Mouse (Mus musculus) megakaryocyte-erythroid progenitor cell, adult 5-6 weeks (primary cell): ENCODE data around the gene Rassf8. TPM values are rescaled to one million over a fixed set of nuclear protein-coding genes. Genes with fewer than 3 reads are reported as not detected.

Source experiments
- ATAC-seq: replicated peaks from 2 replicates; pipeline ENCODE4 v1.8.0; 2016; ENCODE audit warnings: mild to moderate bottlenecking, inconsistent platforms; ENCODE audit not compliant: severe bottlenecking, poor library complexity, low FRiP score, low TSS enrichment
- total RNA-seq, 2 experiments: library from RNA; stranded (forward) in 1 of 2; stranded (reverse) in 1 of 2; fragments of 200-1000, 215-1000 nt in 1 of 2; fragments of >200 nt in 1 of 2; fragmentation: Nextera tagmentation in 1 of 2; gene quantifications; 2 replicates each; pipeline ENCODE4 v1.2.3; 2014 to 2017

Gene Rassf8
- total RNA-seq, 2 experiments from 2014 or later: 1.0 to 2.8 TPM

DNA sequence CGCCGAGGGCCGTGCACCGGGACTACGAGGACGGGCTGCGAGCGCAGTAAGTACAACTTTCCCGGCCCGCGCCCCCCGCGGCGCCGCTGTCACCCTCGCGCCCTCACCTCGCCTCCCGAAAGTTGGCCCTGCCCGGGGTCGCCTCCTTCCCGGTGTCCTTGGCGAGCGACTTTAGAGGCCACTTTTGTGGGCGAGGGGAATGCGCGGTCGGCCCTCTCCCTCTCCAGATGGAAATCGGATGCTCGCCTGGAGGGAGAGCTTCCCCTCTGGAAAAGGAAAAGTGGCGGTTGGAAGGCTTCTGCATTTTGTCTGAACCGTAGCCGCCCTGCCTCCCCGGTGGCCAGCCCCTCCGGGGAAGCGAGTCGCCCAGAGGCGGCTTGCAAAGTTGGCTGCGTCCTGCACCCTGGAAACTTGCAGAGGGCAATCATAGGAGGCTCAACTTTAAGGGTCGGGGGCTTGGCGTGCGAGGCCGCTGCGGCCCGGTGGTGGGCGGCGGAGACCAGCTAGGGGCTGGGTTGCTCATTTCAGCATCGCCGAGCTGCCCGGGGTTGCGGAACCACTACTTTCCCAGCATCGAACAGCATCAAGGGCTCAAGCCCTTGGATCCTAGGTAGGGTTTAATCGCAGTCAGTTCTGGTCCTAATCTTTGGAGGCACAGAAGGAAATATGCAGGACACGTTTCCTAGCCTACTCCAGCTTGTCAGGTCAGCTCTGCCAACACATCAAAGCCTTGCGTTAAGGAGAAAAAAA, 548 bp downstream of the Rassf8 start:
- ATAC-seq: peak; percentile 22; the same call in 1 of the 2 replicates

DNA sequence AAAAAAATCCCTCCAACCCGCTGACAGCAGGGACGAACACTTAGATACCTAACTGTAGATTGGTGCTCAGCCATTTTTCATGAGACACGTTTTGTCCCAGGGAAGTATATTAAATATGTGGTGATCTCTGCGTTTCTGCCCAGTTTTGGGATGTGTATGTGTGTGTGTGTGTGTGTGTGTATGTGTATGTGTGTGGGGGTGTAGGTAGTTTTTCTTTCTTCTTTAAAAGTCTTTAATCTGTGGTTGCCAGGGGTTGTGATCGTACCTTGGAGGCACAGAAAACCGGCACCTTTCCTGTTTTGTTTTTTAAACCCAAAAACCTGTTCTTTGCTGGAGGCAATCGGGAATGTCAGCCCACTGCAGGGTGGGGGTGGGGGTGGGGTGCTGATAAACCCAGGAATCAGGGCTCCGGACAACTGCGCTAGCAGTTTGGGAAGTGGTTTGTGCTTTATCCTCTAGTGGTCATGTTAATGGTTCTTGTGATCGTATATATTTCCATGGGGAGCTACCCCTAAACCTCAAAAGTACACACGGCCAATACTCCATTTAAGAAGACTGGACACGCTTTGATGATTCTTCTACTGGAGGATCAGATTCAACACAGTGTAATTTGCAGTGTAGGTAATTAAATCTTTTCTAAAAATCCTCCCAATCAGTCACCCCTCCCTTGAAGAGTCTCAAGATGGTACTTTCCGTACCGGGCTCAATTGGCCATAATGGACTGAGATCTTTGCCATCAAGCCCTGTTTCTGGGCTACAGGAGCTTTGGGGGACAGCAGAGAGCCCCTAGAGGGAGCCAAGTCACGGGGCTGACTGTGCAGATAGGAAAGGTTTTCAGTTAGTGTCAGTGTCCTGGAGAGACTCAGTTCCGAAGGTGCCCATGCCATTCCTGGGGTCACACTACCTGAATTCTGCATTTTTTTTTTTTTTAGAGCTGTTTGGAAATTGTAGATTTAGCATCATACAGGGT, 1.4 kb downstream of the Rassf8 start:
- ATAC-seq: no peak

DNA sequence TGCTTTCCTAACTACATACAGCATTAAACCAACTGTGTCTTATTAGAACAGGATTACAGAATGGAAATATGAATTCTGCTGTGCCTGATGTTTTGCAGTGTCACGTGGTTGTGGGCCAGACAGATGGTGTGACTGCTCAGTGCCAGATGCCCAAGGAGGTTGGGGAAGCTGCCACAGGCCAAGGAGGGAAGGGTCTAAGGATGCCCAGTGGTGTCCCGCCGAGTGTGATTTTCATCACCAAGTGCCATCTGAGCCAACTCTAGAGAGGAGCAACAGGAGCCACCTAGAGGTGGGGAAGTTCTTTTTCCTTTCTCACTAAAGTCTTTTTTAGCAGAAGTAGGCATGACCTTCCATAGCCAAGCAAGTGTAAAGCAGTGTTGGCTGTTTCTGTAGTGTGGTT, 3.8 kb downstream of the Rassf8 start:
- no peak for ATAC-seq

DNA sequence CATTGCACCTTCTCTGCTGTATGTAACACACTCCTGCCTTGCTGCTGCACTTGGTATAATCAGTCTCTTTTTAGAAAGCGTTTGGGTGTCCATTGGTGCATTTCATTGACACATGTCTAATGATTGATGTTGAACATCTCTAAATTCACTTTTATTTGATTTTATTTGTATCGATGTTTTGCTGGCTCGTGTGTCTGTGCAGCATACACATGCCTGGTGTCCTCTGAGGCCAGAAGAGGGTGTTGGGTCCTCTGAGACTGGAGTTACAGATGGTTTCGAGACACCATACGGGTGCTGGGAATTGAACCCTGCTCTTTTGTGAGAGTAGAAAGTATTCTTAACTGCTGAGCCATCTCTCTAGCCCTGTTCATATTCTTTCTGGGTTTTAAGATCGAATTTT, 6.7 kb downstream of the Rassf8 start:
- no peak for ATAC-seq

DNA sequence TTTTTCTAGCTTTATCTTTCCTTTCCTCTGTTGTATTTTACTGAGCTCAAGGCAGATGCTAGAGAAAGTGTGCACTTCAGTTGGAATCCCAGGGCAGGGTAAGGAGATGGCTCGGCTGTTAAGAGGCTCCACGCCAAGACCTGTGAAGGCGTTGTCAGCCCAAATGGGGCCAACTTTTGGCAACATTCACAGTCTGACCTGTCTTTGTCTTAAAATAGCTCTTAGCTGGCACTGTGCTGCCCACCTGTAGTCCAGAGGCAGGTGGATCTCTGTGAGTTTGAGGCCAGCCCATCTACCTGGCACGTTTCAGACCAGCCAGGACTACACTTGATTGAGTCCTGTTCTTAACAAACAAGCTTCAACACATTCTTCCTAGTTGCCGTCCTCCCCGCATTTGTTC, 7.9 kb downstream of the Rassf8 start:
- ATAC-seq: no peak

DNA sequence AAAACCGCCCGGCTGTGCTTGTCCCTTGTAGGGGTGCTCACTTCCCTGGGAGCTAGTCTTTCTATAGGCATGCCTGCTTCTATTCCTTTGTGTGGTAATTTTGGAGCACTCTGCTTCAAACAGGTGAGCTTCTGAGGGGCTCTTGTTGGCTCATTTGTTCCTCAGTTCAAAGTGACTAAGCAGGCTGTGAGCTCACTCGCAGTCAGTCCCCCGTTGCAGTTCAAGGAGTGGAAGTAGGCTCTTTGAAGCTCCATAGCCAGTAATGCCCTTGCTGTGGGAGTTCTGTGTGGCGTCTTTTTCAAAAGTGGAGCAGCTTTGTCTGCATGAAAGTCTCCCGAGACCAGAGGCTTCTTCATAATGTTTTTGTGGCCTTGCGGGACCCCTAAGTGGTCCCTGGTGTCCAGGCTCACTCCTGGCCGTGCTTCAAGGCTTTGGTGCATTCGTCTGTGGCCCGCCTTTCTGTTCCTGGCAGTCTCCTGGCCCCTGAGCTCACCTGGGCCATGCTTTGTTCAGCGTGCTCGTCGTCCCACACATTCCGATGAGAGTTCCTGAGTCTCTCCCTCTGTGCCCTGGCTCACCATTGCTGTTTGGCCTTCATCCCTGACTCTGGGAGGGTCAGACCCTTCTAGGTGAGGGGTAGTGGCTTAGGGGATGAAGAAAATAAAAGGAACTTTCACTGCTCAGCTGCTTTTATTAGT, 9.5 kb downstream of the Rassf8 start:
- no peak for ATAC-seq

DNA sequence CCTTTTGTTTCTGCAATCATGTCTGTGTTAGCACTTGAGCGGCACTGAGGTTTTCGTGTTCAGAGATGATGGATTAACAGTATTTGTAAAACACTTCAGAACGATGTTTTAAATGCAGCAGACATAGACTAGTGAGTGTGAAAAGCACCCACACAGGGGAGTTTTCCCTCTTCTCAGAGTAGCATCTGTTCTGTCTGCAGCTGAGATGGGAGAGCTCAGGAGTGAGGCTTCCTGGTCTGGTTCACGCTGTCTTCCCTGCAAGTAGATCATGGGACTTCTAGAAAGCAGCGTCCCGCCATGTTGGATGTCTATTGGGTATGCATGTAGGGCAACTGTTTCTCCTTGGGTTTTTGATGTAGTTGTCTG, 10.1 kb downstream of the Rassf8 start:
- no peak for ATAC-seq

DNA sequence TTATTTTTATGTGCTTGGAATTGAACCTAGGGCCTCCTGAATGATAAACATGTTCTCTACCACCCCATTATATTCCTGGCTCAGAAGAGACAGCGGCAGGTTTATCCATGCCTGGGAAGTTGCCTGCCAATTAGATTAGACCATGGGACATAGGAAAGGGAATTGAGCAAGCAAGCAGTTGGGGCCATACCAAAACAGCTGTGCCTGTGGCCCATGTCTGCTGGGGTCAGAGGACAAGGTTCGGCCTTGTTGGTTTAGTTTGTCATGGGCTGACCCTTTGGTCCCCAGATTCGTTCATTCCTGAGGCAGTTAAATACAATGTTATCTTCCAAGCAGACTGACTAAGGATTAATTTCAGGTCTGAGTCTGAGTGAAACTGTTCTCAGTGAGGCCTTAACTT, 10.8 kb downstream of the Rassf8 start:
- no peak for ATAC-seq

DNA sequence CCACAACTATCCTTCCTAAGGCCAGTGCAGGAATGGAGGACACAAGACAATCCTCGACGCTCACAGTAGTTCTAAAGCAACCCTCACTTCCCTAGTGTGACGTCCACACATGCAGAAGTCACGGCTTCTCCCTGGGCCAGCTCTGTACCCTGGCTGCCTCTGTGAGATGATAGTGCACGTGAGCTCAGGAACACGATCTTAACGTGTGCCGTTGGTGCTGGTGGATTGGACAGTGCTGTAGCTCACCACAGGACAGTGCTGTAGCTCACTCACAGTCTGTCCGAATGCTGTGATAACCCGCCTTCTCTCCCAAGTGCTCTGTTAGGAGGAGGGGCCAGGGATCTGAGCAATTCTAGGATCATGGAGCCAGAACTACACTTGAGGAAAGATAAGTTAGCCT, 12.1 kb downstream of the Rassf8 start:
- ATAC-seq: no peak

DNA sequence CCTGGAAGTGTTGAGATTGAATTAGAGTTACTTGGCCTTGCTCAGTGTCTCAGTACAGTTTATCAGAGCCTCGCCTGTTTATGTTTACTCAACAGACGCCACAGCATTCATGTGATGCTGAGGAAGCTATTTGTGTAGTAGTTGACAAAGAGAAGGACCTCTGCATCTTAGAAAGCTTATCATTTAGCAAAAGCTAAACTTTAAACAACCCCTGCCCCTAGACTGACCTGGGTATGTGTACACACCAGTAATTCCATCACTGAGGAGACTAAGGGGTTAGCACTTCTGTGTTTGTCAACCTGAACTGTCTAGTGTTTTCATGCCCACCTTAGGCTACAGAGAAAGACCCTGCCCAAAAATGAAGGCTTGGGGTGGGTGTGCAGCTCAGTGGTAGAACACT, 12.9 kb downstream of the Rassf8 start:
- ATAC-seq: no peak

DNA sequence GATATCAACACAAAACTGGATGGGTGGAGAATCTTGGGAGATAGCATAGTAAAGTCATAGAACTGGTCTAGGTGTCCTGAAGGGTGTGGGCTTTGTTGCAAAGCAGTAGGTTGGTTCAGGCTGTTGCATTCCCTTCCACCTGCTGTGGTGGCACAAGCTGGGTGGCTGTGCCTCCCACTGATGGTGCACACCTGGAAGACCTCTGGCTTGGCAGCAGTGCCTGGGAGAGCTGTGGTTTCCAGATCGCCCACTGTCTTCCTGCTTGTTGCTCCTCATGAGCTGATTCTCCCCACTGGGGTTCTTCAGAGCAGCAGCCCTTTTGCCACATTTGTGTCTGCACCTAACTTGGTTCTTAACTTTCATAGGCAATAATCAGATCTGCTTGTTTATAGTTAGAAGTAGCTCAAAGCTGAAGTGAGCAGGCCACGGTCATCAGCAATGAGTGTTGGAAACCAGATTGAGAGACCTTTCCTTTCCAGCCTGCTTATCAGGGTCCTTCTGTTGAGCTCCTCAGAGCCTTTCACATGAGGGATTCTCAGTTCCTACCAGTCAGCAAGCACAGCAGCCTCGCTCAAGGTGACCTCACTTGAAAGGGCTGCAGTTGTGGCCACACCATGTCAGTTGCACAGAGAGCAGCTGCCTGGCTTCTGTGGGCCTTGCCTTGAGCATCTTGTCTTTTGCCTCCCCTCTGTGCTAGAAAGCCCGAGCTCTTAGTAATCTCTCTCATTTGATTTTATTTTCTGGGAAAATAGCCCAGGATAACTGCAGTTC, 13.9 kb downstream of the Rassf8 start:
- ATAC-seq: 0 out of 2 replicates have a peak, but pooled peaks have one; percentile 28

DNA sequence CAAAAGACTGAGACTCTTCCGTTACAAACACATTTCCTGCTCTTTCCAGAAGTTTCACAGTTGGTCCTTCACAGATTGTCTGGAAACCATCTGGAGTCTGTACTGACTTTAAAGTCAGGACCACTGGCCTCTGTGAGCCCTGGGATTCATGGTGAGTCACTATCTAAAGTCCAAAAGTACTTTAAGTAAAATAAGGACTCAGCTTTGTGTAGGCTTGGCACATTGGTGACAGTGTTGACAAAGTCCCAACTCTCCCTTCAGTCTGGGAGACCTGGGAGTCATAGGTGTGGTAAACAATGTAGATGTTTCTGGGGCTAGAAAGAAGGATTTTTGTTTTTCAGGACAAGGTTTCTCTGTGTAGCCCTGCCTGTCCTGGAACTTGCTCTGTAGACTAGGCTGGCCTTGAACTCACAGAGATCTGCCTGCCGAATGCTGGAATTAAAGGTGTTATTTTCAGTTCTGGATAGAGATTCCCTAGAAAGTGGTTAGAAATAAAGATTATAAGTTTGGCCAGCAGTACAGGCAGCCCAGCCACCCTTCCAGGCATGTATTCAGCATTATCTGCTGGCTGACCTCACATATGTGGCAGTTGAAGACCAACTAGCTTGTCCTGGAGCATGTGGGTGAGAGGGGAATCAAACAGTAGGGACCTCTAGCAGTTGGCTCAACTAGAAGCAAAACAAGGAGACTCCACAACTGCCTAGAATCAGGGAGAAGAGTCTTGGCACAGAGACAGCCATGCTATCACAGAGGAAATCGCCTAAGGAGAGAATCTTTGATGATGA, 14.8 kb downstream of the Rassf8 start:
- no peak for ATAC-seq

DNA sequence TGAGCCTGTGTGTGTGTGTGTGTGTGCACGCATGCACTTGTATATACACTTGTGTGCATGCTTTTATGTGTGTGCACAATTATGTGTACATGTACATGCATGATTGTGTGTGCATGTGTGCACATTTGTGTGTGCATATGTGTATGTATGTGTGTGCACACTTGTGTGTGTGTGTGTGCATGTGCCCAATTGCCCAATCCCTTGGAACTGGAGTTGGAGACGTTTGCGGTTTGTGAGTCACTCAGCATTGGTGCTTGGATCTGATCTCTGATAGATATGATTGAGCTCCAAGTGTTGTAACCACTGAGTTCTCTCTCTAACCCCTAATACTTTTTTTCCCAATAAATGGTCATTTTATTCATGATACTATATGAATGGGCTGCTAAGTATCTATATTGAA, 15.5 kb downstream of the Rassf8 start:
- no peak for ATAC-seq

DNA sequence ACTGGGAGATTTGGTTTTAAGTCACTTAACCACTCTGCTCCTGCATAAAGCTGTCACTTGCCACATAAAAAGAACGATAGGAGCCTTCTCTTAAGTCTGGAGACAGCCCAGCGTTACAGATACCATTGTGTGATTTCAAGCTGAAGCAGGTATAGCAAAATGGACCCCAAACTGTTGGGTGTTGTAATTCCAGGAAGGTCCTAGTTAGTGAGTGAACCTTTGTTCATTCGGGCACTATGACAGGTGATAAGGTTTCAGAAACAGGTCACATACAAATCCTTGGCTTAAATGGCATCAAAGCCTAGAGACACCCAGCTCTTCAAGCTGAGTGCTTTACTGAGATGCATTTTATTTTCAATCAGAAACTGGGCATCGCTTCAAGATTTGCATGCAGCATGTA, 16.5 kb downstream of the Rassf8 start:
- no peak for ATAC-seq

DNA sequence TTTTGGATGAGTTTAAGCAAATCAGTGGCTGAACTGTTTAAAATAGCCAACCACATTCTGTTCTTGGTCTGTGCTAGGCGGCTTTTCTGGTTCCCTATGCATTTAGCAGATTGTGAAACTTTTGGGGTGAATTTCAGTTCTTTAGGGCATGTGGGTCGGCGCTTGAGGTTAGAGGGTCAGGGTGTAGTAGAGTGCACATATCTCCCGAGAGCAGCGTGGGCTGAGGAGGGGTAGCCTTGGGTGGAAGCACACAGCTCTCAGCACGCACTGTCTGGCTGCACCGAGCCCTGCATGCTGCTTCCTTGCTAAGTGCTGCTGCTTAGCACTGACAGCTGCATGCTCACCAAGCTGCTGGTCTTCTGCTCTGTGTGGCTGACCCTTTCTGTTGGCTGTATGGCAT, 18.5 kb downstream of the Rassf8 start:
- ATAC-seq: no peak

DNA sequence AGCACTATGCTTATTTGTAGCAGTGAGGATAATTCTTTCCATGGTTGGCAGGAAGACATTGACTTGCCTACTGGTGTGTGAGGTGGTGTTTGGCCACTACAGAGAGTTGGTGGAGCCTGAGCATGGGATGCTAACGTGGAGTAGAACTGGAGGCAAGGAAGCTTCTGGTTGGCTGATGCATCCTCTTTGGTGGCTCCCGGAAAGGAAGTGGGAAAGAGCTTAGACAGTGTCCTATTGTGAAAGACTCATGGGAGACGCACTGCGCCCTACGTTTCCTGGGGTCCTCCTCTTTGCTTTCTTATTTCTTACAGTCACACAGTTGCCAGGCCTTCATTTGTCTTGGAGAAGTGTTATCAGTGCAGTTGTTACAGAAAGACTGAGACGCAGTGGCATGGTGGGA, 20.4 kb downstream of the Rassf8 start:
- no peak for ATAC-seq

DNA sequence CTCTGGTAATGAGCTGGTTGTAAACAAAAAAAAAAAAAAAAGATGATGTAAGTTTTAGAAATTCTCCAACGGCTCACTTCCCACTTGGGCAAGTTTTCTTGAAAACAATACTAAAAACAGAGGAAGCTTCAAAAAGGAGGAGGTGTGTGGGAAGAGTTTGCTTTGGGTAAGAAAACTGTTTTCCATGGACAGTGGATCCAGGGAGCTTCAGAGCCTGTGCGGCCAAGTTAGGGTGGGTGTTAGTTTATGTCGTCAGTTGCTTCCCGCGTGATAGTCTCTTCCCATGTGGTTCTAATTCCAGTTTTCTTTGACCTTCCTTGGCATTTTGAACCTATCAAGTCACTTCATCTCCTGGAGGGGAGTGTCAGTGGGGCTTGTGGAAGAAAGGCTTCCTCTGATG, 21.1 kb downstream of the Rassf8 start:
- ATAC-seq: no peak

DNA sequence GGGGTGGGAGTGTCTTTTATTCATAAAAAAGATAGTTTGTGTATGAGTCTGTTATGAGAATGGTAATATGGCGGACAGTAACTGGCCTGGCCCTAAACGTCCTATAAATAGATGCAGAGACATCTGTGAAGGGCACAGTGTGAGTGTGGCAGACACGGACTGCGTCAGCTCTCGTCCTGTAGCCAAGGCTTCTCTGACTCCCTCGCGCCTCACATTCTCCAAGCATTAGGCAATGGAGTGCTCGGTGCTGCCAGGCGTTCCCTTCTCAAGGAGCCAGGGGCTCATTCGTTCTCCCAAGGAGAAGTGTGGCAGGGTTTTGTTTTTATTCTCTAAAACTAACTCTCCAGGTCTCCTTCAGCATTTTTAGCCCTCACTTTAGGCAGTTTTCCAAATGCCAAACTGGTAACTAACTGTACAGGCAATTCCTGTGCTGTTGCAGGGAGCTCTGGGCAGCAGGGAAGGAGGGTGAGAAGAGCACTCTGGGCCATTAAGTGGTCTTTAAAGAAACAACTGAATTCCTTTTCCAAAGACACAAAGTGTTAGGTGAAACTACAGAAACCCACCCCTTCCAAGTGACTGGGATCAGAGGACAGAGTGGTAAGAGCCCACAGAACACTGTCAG, 22.2 kb downstream of the Rassf8 start:
- ATAC-seq: no peak
